Mouse (Mus musculus): ENCODE measurements at regions not wholly inside any gene's neighbourhood (a gene's known extent, or its start where the extent isn't known, plus 50 kb on each side); places are given as distances from the start of the nearest gene placed in this dataset.

- no peak for DNase-seq (ENCODE audit: low read depth)
These were observed 280.6 kb downstream of the Fsip2 start for GRCm38 (mm10) chr2:83224018-83224417.

GRCm38 (mm10) chr2:83226198-83226597 lies 282.8 kb downstream of the Fsip2 start:
- DNase-seq (ENCODE audit: low read depth) = peak; percentile 33

- no peak for DNase-seq (ENCODE audit: low read depth)
These were observed 308.0 kb downstream of the Fsip2 start for GRCm38 (mm10) chr2:83251173-83252101.

GRCm38 (mm10) chr2:83256811-83257321 lies 313.4 kb downstream of the Fsip2 start:
- no peak for DNase-seq (ENCODE audit: low read depth)

GRCm38 (mm10) chr2:83258613-83259012 lies 315.2 kb downstream of the Fsip2 start:
- DNase-seq (ENCODE audit: low read depth) = no peak

- DNase-seq (ENCODE audit: low read depth) = no peak
These were observed 340.7 kb upstream of the Zc3h15 start for GRCm38 (mm10) chr2:83303515-83303914.

GRCm38 (mm10) chr2:83332056-83332769 lies 312.0 kb upstream of the Zc3h15 start:
- DNase-seq (ENCODE audit: low read depth) = peak; percentile 46

GRCm38 (mm10) chr2:83332770-83333157 lies 311.5 kb upstream of the Zc3h15 start:
- peak; percentile 59 for DNase-seq (ENCODE audit: low read depth)

GRCm38 (mm10) chr2:83337364-83337763 lies 306.9 kb upstream of the Zc3h15 start:
- DNase-seq (ENCODE audit: low read depth) = peak; percentile 61

- DNase-seq (ENCODE audit: low read depth) = peak; percentile 54
These were observed 304.1 kb upstream of the Zc3h15 start for GRCm38 (mm10) chr2:83340168-83340567.
